Mouse (Mus musculus): Measurements from ENCODE around the gene Slc4a2.

The Slc4a2 gene

GRCm38 (mm10) chr5:24423129-24424003 is at the start of gene Slc4a2, which contains the start of gene Cdk5:
TSS of gene Slc4a2 (plus strand) at chr5:24423837.
TSS of gene Cdk5 (minus strand) at chr5:24423530.
- peak; percentile 100 for DNase-seq

- DNase-seq: no peak
Measured at GRCm38 (mm10) chr5:24374216-24374615, 49.4 kb upstream of the Slc4a2 start.

GRCm38 (mm10) chr5:24374666-24375328 is 48.8 kb upstream of the Slc4a2 start:
- DNase-seq: no peak

- DNase-seq: no peak
Measured at GRCm38 (mm10) chr5:24378700-24379099, 44.9 kb upstream of the Slc4a2 start.

- DNase-seq: no peak
Measured at GRCm38 (mm10) chr5:24379501-24379900, 44.1 kb upstream of the Slc4a2 start.

GRCm38 (mm10) chr5:24380499-24380898 is 43.1 kb upstream of the Slc4a2 start:
- no peak for DNase-seq

- no peak for DNase-seq
Measured at GRCm38 (mm10) chr5:24381486-24381885, 42.2 kb upstream of the Slc4a2 start.

- DNase-seq: no peak
Measured at GRCm38 (mm10) chr5:24381988-24382387, 41.6 kb upstream of the Slc4a2 start.

GRCm38 (mm10) chr5:24383026-24383859 is 40.4 kb upstream of the Slc4a2 start:
- peak; percentile 98 for DNase-seq

- peak; percentile 48 for DNase-seq
Measured at GRCm38 (mm10) chr5:24384407-24384806, 39.2 kb upstream of the Slc4a2 start.

GRCm38 (mm10) chr5:24385374-24385773 is 38.3 kb upstream of the Slc4a2 start:
- peak; percentile 20 for DNase-seq

GRCm38 (mm10) chr5:24385887-24386550 is 37.6 kb upstream of the Slc4a2 start:
- peak; percentile 27 for DNase-seq

- DNase-seq: peak; percentile 48
Measured at GRCm38 (mm10) chr5:24387264-24388241, 36.1 kb upstream of the Slc4a2 start.

GRCm38 (mm10) chr5:24388246-24388915 is 35.3 kb upstream of the Slc4a2 start:
- DNase-seq: peak; percentile 25

- peak; percentile 29 for DNase-seq
Measured at GRCm38 (mm10) chr5:24389011-24389657, 34.5 kb upstream of the Slc4a2 start.

GRCm38 (mm10) chr5:24389658-24390020 is 34.0 kb upstream of the Slc4a2 start:
- DNase-seq: no peak

GRCm38 (mm10) chr5:24391864-24392263 is 31.8 kb upstream of the Slc4a2 start, which contains the start of gene Atg9b:
TSS of gene Atg9b (minus strand) at chr5:24392143.
- DNase-seq: peak; percentile 43

GRCm38 (mm10) chr5:24392724-24393123 is 30.9 kb upstream of the Slc4a2 start:
- no peak for DNase-seq

- peak; percentile 88 for DNase-seq
Measured at GRCm38 (mm10) chr5:24393392-24393997, 30.1 kb upstream of the Slc4a2 start, which contains the start of gene Abcb8. TSS of gene Abcb8 (plus strand) at chr5:24393663.
